15 mouse cellular contexts compared by ENCODE assay signal in the genomic region with DNA sequence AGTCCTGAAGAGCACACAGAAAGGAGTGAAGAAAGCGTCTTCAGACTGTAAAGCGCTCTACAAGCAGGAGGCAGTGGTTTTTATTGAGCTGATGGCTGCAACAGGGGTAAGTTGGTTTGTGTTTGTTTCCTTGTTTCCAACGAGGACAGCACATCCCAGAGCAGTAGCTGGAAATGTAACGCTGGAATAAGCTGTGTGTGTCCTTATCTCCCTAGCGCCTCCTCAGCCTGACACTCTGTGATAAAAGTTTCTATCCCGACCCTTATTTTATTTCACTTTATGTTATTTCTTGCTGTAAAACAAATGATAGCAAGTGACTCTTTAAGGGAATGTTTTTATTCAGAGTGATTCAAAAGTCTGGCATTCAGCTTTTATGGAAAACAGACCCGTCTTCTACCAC. TPM values are rescaled to one million over a fixed set of nuclear protein-coding genes. Genes with fewer than 3 reads are reported as not detected.
"Had no signal": no experiment of that assay in that cellular context is flagged by ENCODE, and none has a peak within 500 bp of the region (broad histone marks: within the 10 kb centered on the region; RNA-seq: fewer than 3 reads in every experiment).

No protein-coding gene starts in this region.

- ATAC-seq: liver, postnatal 0 days; lung, postnatal 0 days; midbrain, embryonic 13.5 days; midbrain, embryonic 15.5 days had no signal

- DNase-seq: liver, embryonic 13.5 days; liver, postnatal 0 days; lung, adult 2 months; lung, postnatal 14 days; lung, postnatal 36 days; right cerebral cortex, postnatal 14 days; thymus, adult 18-20 months; thymus, postnatal 14 days; thymus, postnatal 4 days had no signal

RNA-seq across cellular contexts. Expression of a gene that starts 11.3 kb away (rescaled TPM):
- total RNA-seq: midbrain, postnatal 0 days; monocyte, adult 5-6 weeks; neutrophil, adult 5-6 weeks had no signal
